Mouse (Mus musculus): ENCODE data around the gene Golga4.
"Not testable (repeated sequence)": the region's sequence is repeated elsewhere in the genome, so short reads cannot be mapped to it uniquely, and the experiment has no call there.

The Golga4 gene

GRCm38 (mm10) chr9:118590230-118590629 lies 84.2 kb downstream of the Golga4 start:
- no peak for DNase-seq (ENCODE audit: low read depth)

- no peak for DNase-seq (ENCODE audit: low read depth)
Measured at GRCm38 (mm10) chr9:118591633-118592032, 85.6 kb downstream of the Golga4 start.

GRCm38 (mm10) chr9:118592585-118593249 lies 86.7 kb downstream of the Golga4 start:
- no peak for DNase-seq (ENCODE audit: low read depth)

GRCm38 (mm10) chr9:118593443-118593842 lies 87.4 kb downstream of the Golga4 start:
- no peak for DNase-seq (ENCODE audit: low read depth)

GRCm38 (mm10) chr9:118596767-118597166 lies 90.7 kb downstream of the Golga4 start:
- no peak for DNase-seq (ENCODE audit: low read depth)

GRCm38 (mm10) chr9:118600393-118600792 lies 94.3 kb downstream of the Golga4 start:
- DNase-seq (ENCODE audit: low read depth) = not testable (repeated sequence)

GRCm38 (mm10) chr9:118602576-118602975 lies 96.5 kb downstream of the Golga4 start:
- DNase-seq (ENCODE audit: low read depth) = no peak

- DNase-seq (ENCODE audit: low read depth) = peak; percentile 78
Measured at GRCm38 (mm10) chr9:118606148-118606816, 100.2 kb downstream of the Golga4 start, which contains the start of gene Itga9. Gene Itga9 (plus strand): TSS chr9:118606690.

- DNase-seq (ENCODE audit: low read depth) = no peak
Measured at GRCm38 (mm10) chr9:118606817-118607371, 100.8 kb downstream of the Golga4 start.

GRCm38 (mm10) chr9:118607701-118608401 lies 101.8 kb downstream of the Golga4 start:
- no peak for DNase-seq (ENCODE audit: low read depth)

- DNase-seq (ENCODE audit: low read depth) = no peak
Measured at GRCm38 (mm10) chr9:118608556-118608955, 102.5 kb downstream of the Golga4 start.

GRCm38 (mm10) chr9:118610060-118610459 lies 104.0 kb downstream of the Golga4 start:
- DNase-seq (ENCODE audit: low read depth) = peak; percentile 29

- no peak for DNase-seq (ENCODE audit: low read depth)
Measured at GRCm38 (mm10) chr9:118611111-118611541, 105.1 kb downstream of the Golga4 start.

GRCm38 (mm10) chr9:118611958-118612581 lies 106.0 kb downstream of the Golga4 start:
- DNase-seq (ENCODE audit: low read depth) = no peak

GRCm38 (mm10) chr9:118617237-118617636 lies 111.2 kb downstream of the Golga4 start:
- no peak for DNase-seq (ENCODE audit: low read depth)

GRCm38 (mm10) chr9:118618732-118619250 lies 112.7 kb downstream of the Golga4 start:
- no peak for DNase-seq (ENCODE audit: low read depth)

GRCm38 (mm10) chr9:118620807-118621206 lies 114.7 kb downstream of the Golga4 start:
- no peak for DNase-seq (ENCODE audit: low read depth)

GRCm38 (mm10) chr9:118621691-118622090 lies 115.6 kb downstream of the Golga4 start:
- DNase-seq (ENCODE audit: low read depth) = no peak

GRCm38 (mm10) chr9:118622376-118623166 lies 116.5 kb downstream of the Golga4 start:
- no peak for DNase-seq (ENCODE audit: low read depth)

- no peak for DNase-seq (ENCODE audit: low read depth)
Measured at GRCm38 (mm10) chr9:118623483-118623882, 117.4 kb downstream of the Golga4 start.

GRCm38 (mm10) chr9:118624146-118624545 lies 118.1 kb downstream of the Golga4 start:
- no peak for DNase-seq (ENCODE audit: low read depth)
